Mouse (Mus musculus): Measurements from ENCODE around the gene Chrng. TPM values are rescaled to one million over a fixed set of nuclear protein-coding genes. Genes with fewer than 3 reads are reported as not detected.
A peak's percentile ranks its signal among the peaks of the same experiment; 100 is the strongest.

The Chrng gene
- polyA plus RNA-seq (2015; fragmentation: Nextera tagmentation; extraction: Ambion mirVana), result 0.16 and 5.7 TPM in 2 replicates

- H3K36me3 ChIP-seq (ENCODE audit: control insufficient read depth, insufficient read depth, low read length), result no peaks in the 10 kb centered on the region
- 0 out of 2 replicates have a peak, but pooled peaks cover 5% of the 10 kb centered on the region for H3K4me1 ChIP-seq (ENCODE audit: control insufficient read depth, insufficient read depth, low read length)
- no peak within 1 kb of the TSS for H3K27ac ChIP-seq (ENCODE audit: low read length)
- H3K4me3 ChIP-seq (replicated peaks; ENCODE audit: low read length), result no peak within 1 kb of the TSS
- 83% methylated on average over 7 of the region's 7 CpGs for WGBS
- no peak within 1 kb of the TSS for H3K9ac ChIP-seq (ENCODE audit: low read length)
- peaks cover 18% of the 10 kb centered on the region; the same call in 1 of the 2 replicates for H3K27me3 ChIP-seq (ENCODE audit: control insufficient read depth, insufficient read depth, low read length)
- no peak for ATAC-seq (ENCODE audit: insufficient read depth, low FRiP score)
- no peak within 1 kb of the TSS for H3K4me2 ChIP-seq (ENCODE audit: low read depth, low read length)
- no peaks in the 10 kb centered on the region for H3K9me3 ChIP-seq (replicated peaks; ENCODE audit: control insufficient read depth, low read length)
Measured at GRCm38 (mm10) chr1:87204465-87204864, at the start of gene Chrng. Gene Chrng, plus strand, starts transcription at chr1:87204657.

- no peak overlapping the region for H3K9ac ChIP-seq (ENCODE audit: low read length)
- ATAC-seq (ENCODE audit: insufficient read depth, low FRiP score), result no peak
- peak overlapping the region; percentile 52 for H3K4me2 ChIP-seq (ENCODE audit: low read depth, low read length)
- H3K4me3 ChIP-seq (replicated peaks; ENCODE audit: low read length), result peak overlapping the region; percentile 38
- peaks cover 81% of the 10 kb centered on the region for H3K27me3 ChIP-seq (ENCODE audit: control insufficient read depth, insufficient read depth, low read length)
- no peaks in the 10 kb centered on the region for H3K9me3 ChIP-seq (replicated peaks; ENCODE audit: control insufficient read depth, low read length)
- no peak overlapping the region for H3K27ac ChIP-seq (ENCODE audit: low read length)
- WGBS, result under 1% methylated on average over 39 of the region's 56 CpGs
- no peaks in the 10 kb centered on the region for H3K36me3 ChIP-seq (ENCODE audit: control insufficient read depth, insufficient read depth, low read length)
- H3K4me1 ChIP-seq (ENCODE audit: control insufficient read depth, insufficient read depth, low read length), result no peaks in the 10 kb centered on the region; the same call in 1 of the 2 replicates
Measured at GRCm38 (mm10) chr1:87155531-87156198, 48.8 kb upstream of the Chrng start.

- Histone ChIP-seq H3K36me3 (ENCODE audit: control insufficient read depth, insufficient read depth, low read length) (no peaks in the 10 kb centered on the region), H3K9ac (ENCODE audit: low read length) (no peak within 1 kb of the TSS), H3K4me3 (replicated peaks; ENCODE audit: low read length) (peak within 1 kb of the TSS; percentile 38), H3K27me3 (ENCODE audit: control insufficient read depth, insufficient read depth, low read length) (peaks cover 76% of the 10 kb centered on the region), H3K4me2 (ENCODE audit: low read depth, low read length) (peak within 1 kb of the TSS; percentile 52), H3K4me1 (ENCODE audit: control insufficient read depth, insufficient read depth, low read length) (no peaks in the 10 kb centered on the region; the same call in 1 of the 2 replicates), H3K27ac (ENCODE audit: low read length) (no peak within 1 kb of the TSS), H3K9me3 (replicated peaks; ENCODE audit: control insufficient read depth, low read length) (no peaks in the 10 kb centered on the region)
- ATAC-seq (ENCODE audit: insufficient read depth, low FRiP score), result no peak
- 2% methylated on average over 12 of the region's 12 CpGs for WGBS
Measured at GRCm38 (mm10) chr1:87156199-87156587, 48.3 kb upstream of the Chrng start, which contains the start of gene Ecel1. Gene Ecel1, minus strand, starts transcription at chr1:87156521.

- Histone ChIP-seq H3K27me3 (ENCODE audit: control insufficient read depth, insufficient read depth, low read length) (peaks cover 47% of the 10 kb centered on the region), H3K4me1 (ENCODE audit: control insufficient read depth, insufficient read depth, low read length) (no peaks in the 10 kb centered on the region; the same call in 1 of the 2 replicates)
- WGBS, result 82% methylated on average over 3 of the region's 3 CpGs
Measured at GRCm38 (mm10) chr1:87159396-87159795, 45.1 kb upstream of the Chrng start.

GRCm38 (mm10) chr1:87164164-87164795 lies 40.2 kb upstream of the Chrng start:
- 21% methylated on average over 11 of the region's 11 CpGs for WGBS
- no peak overlapping the region for H3K4me3 ChIP-seq (replicated peaks; ENCODE audit: low read length)
- no peaks in the 10 kb centered on the region for H3K4me1 ChIP-seq (ENCODE audit: control insufficient read depth, insufficient read depth, low read length)
- peaks cover 10% of the 10 kb centered on the region for H3K27me3 ChIP-seq (ENCODE audit: control insufficient read depth, insufficient read depth, low read length)
- no peak overlapping the region for H3K4me2 ChIP-seq (ENCODE audit: low read depth, low read length)
- H3K27ac ChIP-seq (ENCODE audit: low read length), result no peak overlapping the region
- H3K9me3 ChIP-seq (replicated peaks; ENCODE audit: control insufficient read depth, low read length), result no peaks in the 10 kb centered on the region
- H3K9ac ChIP-seq (ENCODE audit: low read length), result no peak overlapping the region
- no peak for ATAC-seq (ENCODE audit: insufficient read depth, low FRiP score)
- no peaks in the 10 kb centered on the region for H3K36me3 ChIP-seq (ENCODE audit: control insufficient read depth, insufficient read depth, low read length)

More at GRCm38 (mm10) chr1:87159396-87159795, 45.1 kb upstream of the Chrng start:
- no peak for ATAC-seq (ENCODE audit: insufficient read depth, low FRiP score)
- Histone ChIP-seq H3K9ac (ENCODE audit: low read length) (no peak overlapping the region), H3K9me3 (replicated peaks; ENCODE audit: control insufficient read depth, low read length) (no peaks in the 10 kb centered on the region), H3K27ac (ENCODE audit: low read length) (no peak overlapping the region), H3K4me2 (ENCODE audit: low read depth, low read length) (no peak overlapping the region), H3K36me3 (ENCODE audit: control insufficient read depth, insufficient read depth, low read length) (no peaks in the 10 kb centered on the region), H3K4me3 (replicated peaks; ENCODE audit: low read length) (no peak overlapping the region)

- no peaks in the 10 kb centered on the region for H3K36me3 ChIP-seq (ENCODE audit: control insufficient read depth, insufficient read depth, low read length)
- ATAC-seq (ENCODE audit: insufficient read depth, low FRiP score), result no peak
- H3K27me3 ChIP-seq (ENCODE audit: control insufficient read depth, insufficient read depth, low read length), result peaks cover 11% of the 10 kb centered on the region
- no peak overlapping the region for H3K4me2 ChIP-seq (ENCODE audit: low read depth, low read length)
- 53% methylated on average over 9 of the region's 9 CpGs for WGBS
- H3K9me3 ChIP-seq (replicated peaks; ENCODE audit: control insufficient read depth, low read length), result no peaks in the 10 kb centered on the region
- H3K4me3 ChIP-seq (replicated peaks; ENCODE audit: low read length), result no peak overlapping the region
- no peaks in the 10 kb centered on the region for H3K4me1 ChIP-seq (ENCODE audit: control insufficient read depth, insufficient read depth, low read length)
- no peak overlapping the region for H3K27ac ChIP-seq (ENCODE audit: low read length)
- H3K9ac ChIP-seq (ENCODE audit: low read length), result no peak overlapping the region
Measured at GRCm38 (mm10) chr1:87164796-87165184, 39.7 kb upstream of the Chrng start.

GRCm38 (mm10) chr1:87170458-87170857 lies 34.0 kb upstream of the Chrng start:
- WGBS, result 13% methylated on average over 18 of the region's 19 CpGs
- H3K4me2 ChIP-seq (ENCODE audit: low read depth, low read length), result no peak overlapping the region
- H3K27me3 ChIP-seq (ENCODE audit: control insufficient read depth, insufficient read depth, low read length), result peaks cover 16% of the 10 kb centered on the region
- no peaks in the 10 kb centered on the region for H3K9me3 ChIP-seq (replicated peaks; ENCODE audit: control insufficient read depth, low read length)
- no peak overlapping the region for H3K27ac ChIP-seq (ENCODE audit: low read length)
- H3K36me3 ChIP-seq (ENCODE audit: control insufficient read depth, insufficient read depth, low read length), result no peaks in the 10 kb centered on the region
- H3K4me3 ChIP-seq (replicated peaks; ENCODE audit: low read length), result no peak overlapping the region
- peaks cover 4% of the 10 kb centered on the region; the same call in 1 of the 2 replicates for H3K4me1 ChIP-seq (ENCODE audit: control insufficient read depth, insufficient read depth, low read length)
- H3K9ac ChIP-seq (ENCODE audit: low read length), result no peak overlapping the region
- no peak for ATAC-seq (ENCODE audit: insufficient read depth, low FRiP score)

- ATAC-seq (ENCODE audit: insufficient read depth, low FRiP score), result no peak
- 84% methylated on average over 1 of the region's 1 CpGs for WGBS
- H3K9ac ChIP-seq (ENCODE audit: low read length), result no peak overlapping the region
- H3K27ac ChIP-seq (ENCODE audit: low read length), result no peak overlapping the region
- no peaks in the 10 kb centered on the region for H3K9me3 ChIP-seq (replicated peaks; ENCODE audit: control insufficient read depth, low read length)
- no peaks in the 10 kb centered on the region for H3K36me3 ChIP-seq (ENCODE audit: control insufficient read depth, insufficient read depth, low read length)
- peaks cover 11% of the 10 kb centered on the region for H3K4me1 ChIP-seq (ENCODE audit: control insufficient read depth, insufficient read depth, low read length)
- H3K4me3 ChIP-seq (replicated peaks; ENCODE audit: low read length), result no peak overlapping the region
- H3K4me2 ChIP-seq (ENCODE audit: low read depth, low read length), result no peak overlapping the region
- peaks cover 16% of the 10 kb centered on the region for H3K27me3 ChIP-seq (ENCODE audit: control insufficient read depth, insufficient read depth, low read length)
Measured at GRCm38 (mm10) chr1:87171312-87171711, 33.1 kb upstream of the Chrng start.

GRCm38 (mm10) chr1:87172316-87172715 lies 32.1 kb upstream of the Chrng start:
- peaks cover 16% of the 10 kb centered on the region for H3K27me3 ChIP-seq (ENCODE audit: control insufficient read depth, insufficient read depth, low read length)
- no peak overlapping the region for H3K27ac ChIP-seq (ENCODE audit: low read length)
- 38% methylated on average over 9 of the region's 9 CpGs for WGBS

More at GRCm38 (mm10) chr1:87172316-87172715, 32.1 kb upstream of the Chrng start:
- Histone ChIP-seq H3K4me2 (ENCODE audit: low read depth, low read length) (no peak overlapping the region), H3K4me1 (ENCODE audit: control insufficient read depth, insufficient read depth, low read length) (peaks cover 11% of the 10 kb centered on the region), H3K36me3 (ENCODE audit: control insufficient read depth, insufficient read depth, low read length) (no peaks in the 10 kb centered on the region), H3K9me3 (replicated peaks; ENCODE audit: control insufficient read depth, low read length) (no peaks in the 10 kb centered on the region), H3K9ac (ENCODE audit: low read length) (no peak overlapping the region), H3K4me3 (replicated peaks; ENCODE audit: low read length) (no peak overlapping the region)
- ATAC-seq (ENCODE audit: insufficient read depth, low FRiP score), result no peak
